Mouse (Mus musculus) testis, adult 2 months (tissue): ENCODE data around the gene Nck2.

ENCODE experiments used
- CTCF ChIP-seq: fragments of 200-500 bp; IDR thresholded peaks from 2 replicates; pipeline ENCODE4 v1.5.1; 2012; ENCODE audit warnings: low read depth, mild to moderate bottlenecking, inconsistent platforms, low read length, moderate library complexity; ENCODE audit not compliant: control insufficient read depth, insufficient read depth, insufficient replicate concordance
- POLR2A ChIP-seq: fragments of 200-500 bp; IDR thresholded peaks from 2 replicates; pipeline ENCODE4 v1.6.1; 2012; ENCODE audit warnings: low read depth, mild to moderate bottlenecking, inconsistent platforms, low read length, moderate library complexity; ENCODE audit not compliant: control insufficient read depth

- TF ChIP-seq CTCF (no peak), POLR2A (no peak)
These were observed 10.8 kb downstream of the Nck2 start for GRCm38 (mm10) chr1:43455196-43455595.
